Mouse (Mus musculus): ENCODE data around the gene Gm853.
A peak's percentile ranks its signal among the peaks of the same experiment; 100 is the strongest.

- TF ChIP-seq CTCF (IDR thresholded peaks at IDR 0.05; ENCODE audit: low read depth) (peak; percentile 64), EP300 (IDR thresholded peaks at IDR 0.05; ENCODE audit: low read depth) (no peak)
Measured at GRCm38 (mm10) chr4:130240695-130241094, 18.5 kb upstream of the Gm853 start.

Data from liver, embryonic 14.5 days (tissue).